Mouse (Mus musculus) lung, adult 2 months (tissue): ENCODE results near the gene Il11ra1.

Source experiments
- CTCF ChIP-seq: fragments of 200-500 bp; IDR thresholded peaks from 2 replicates; pipeline ENCODE4 v1.5.1; 2011; ENCODE audit warnings: mild to moderate bottlenecking, low read length, control low read depth; ENCODE audit not compliant: insufficient read depth
- POLR2A ChIP-seq: fragments of 200-500 bp; IDR thresholded peaks from 2 replicates; pipeline ENCODE4 v1.6.1; 2011; ENCODE audit warnings: low read depth, mild to moderate bottlenecking, control low read depth, low read length, borderline replicate concordance; ENCODE audit errors: extremely low read depth

GRCm38 (mm10) chr4:41665009-41665675 lies 34.6 kb upstream of the Il11ra1 start:
- no peak for TF ChIP-seq CTCF
- no peak for TF ChIP-seq POLR2A
